Mouse (Mus musculus) midbrain, embryonic 14.5 days (tissue): ENCODE results near the gene B230217C12Rik. TPM values are rescaled to one million over a fixed set of nuclear protein-coding genes. Genes with fewer than 3 reads are reported as not detected.

Source experiments
- polyA plus RNA-seq: library from polyadenylated mRNA; unstranded; fragments of >200 nt; fragmentation: Nextera tagmentation; extraction: Ambion mirVana; gene quantifications from 2 replicates; pipeline ENCODE4 v1.2.1, GENCODE M21; 2014

B230217C12Rik gene
- polyA plus RNA-seq, 1 experiment from 2014 or later = 32.4 TPM

Other genes starting within 250 kb of the B230217C12Rik start
- gene Epop, start 211.1 kb upstream of the B230217C12Rik start, polyA plus RNA-seq = 1.9 and 2.8 TPM in 2 replicates
- gene Mllt6, start 177.4 kb upstream of the B230217C12Rik start, polyA plus RNA-seq = 6.2 and 9.0 TPM in 2 replicates
- 17.4 and 21.8 TPM in 2 replicates for gene Cisd3, start 155.0 kb upstream of the B230217C12Rik start, polyA plus RNA-seq
- 25.5 and 31.2 TPM in 2 replicates for gene Pcgf2, start 140.3 kb upstream of the B230217C12Rik start, polyA plus RNA-seq
- gene Psmb3, start 137.4 kb upstream of the B230217C12Rik start, polyA plus RNA-seq = 456 and 503 TPM in 2 replicates
- 4.8 and 7.7 TPM in 2 replicates for gene Pip4k2b, start 96.1 kb upstream of the B230217C12Rik start, polyA plus RNA-seq
- 10.9 and 13.2 TPM in 2 replicates for gene Cwc25, start 74.2 kb upstream of the B230217C12Rik start, polyA plus RNA-seq
- not detected in 2 replicates for gene 1700001P01Rik, start 64.9 kb upstream of the B230217C12Rik start, polyA plus RNA-seq
- gene Rpl23, start 58.3 kb upstream of the B230217C12Rik start, polyA plus RNA-seq = 363 and 413 TPM in 2 replicates
- gene Lasp1, start 41.8 kb upstream of the B230217C12Rik start, polyA plus RNA-seq = 114 and 138 TPM in 2 replicates
- 0.62 and 0.67 TPM in 2 replicates for gene Fbxo47, start 43.4 kb downstream of the B230217C12Rik start, polyA plus RNA-seq
- 0.96 and 1.2 TPM in 2 replicates for gene Plxdc1, start 145.7 kb downstream of the B230217C12Rik start, polyA plus RNA-seq
- 7.1 and 12.1 TPM in 2 replicates for gene Arl5c, start 155.4 kb downstream of the B230217C12Rik start, polyA plus RNA-seq
- 40.6 and 61.2 TPM in 2 replicates for gene Cacnb1, start 182.3 kb downstream of the B230217C12Rik start, polyA plus RNA-seq
- gene Rpl19, start 185.9 kb downstream of the B230217C12Rik start, polyA plus RNA-seq = 685 and 710 TPM in 2 replicates
- gene Stac2, start 212.7 kb downstream of the B230217C12Rik start, polyA plus RNA-seq = 2.9 and 4.1 TPM in 2 replicates